Mouse (Mus musculus) ES-E14 (cell line): ENCODE data around the gene Bmx. TPM values are rescaled to one million over a fixed set of nuclear protein-coding genes. Genes with fewer than 3 reads are reported as not detected.

Source experiments
- DNase-seq: peaks from one replicate; pipeline ENCODE4 v3.0.0-alpha.2; 2013; ENCODE audit warnings: low read depth, low spot score
- H3K27ac ChIP-seq: 2 replicates; pipeline ENCODE4 v1.5.1; 2012; ENCODE audit warnings: low read depth, mild to moderate bottlenecking, low read length, moderate library complexity, mixed read lengths; ENCODE audit not compliant: poor library complexity, insufficient read depth, severe bottlenecking
- H3K36me3 ChIP-seq: 2 replicates; pipeline ENCODE4 v1.6.1; 2012; ENCODE audit warnings: mild to moderate bottlenecking, low read length, moderate library complexity, mixed read lengths; ENCODE audit not compliant: control insufficient read depth, poor library complexity, insufficient read depth, severe bottlenecking
- H3K4me1 ChIP-seq, 2 experiments: fragments of 150-350 bp in 1 of 2; sonication (generic) in 1 of 2; 2 replicates each; pipeline ENCODE4 v1.6.1; 2012; ENCODE audit warnings: low read length in 2 of 2, mild to moderate bottlenecking in 1 of 2, mixed read lengths in 1 of 2; ENCODE audit not compliant: control insufficient read depth in 2 of 2, insufficient read depth in 2 of 2, poor library complexity in 1 of 2
- H3K4me3 ChIP-seq, 2 experiments: fragments of 150-350 bp in 1 of 2; sonication (generic) in 1 of 2; 2 replicates each; pipeline ENCODE4 v1.5.1; 2012; ENCODE audit warnings: low read length in 2 of 2, low read depth in 1 of 2, mild to moderate bottlenecking in 1 of 2, mixed read lengths in 1 of 2; ENCODE audit not compliant: insufficient read depth in 1 of 2, poor library complexity in 1 of 2, severe bottlenecking in 1 of 2
- H3K9ac ChIP-seq: 2 replicates; pipeline ENCODE4 v1.6.1; 2012; ENCODE audit warnings: low read depth, mild to moderate bottlenecking, low read length, mixed read lengths; ENCODE audit not compliant: poor library complexity, insufficient read depth, severe bottlenecking
- H3K9me3 ChIP-seq: fragments of 150-350 bp; sonication (generic); 2 replicates; pipeline ENCODE4 v1.6.1; 2012; ENCODE audit warnings: low read depth, mild to moderate bottlenecking, low read length; ENCODE audit not compliant: control insufficient read depth, insufficient read depth
- CHD2 ChIP-seq: IDR thresholded peaks from 2 replicates; pipeline ENCODE4 v1.6.1; 2014; ENCODE audit warnings: mild to moderate bottlenecking, low read depth, low read length, inconsistent platforms
- HCFC1 ChIP-seq: IDR thresholded peaks from 2 replicates; pipeline ENCODE4 v1.6.1; 2012; ENCODE audit warnings: low read length, inconsistent platforms, borderline replicate concordance; ENCODE audit not compliant: insufficient read depth
- MAFK ChIP-seq: IDR thresholded peaks from 2 replicates; pipeline ENCODE4 v1.6.1; 2014; ENCODE audit warnings: mild to moderate bottlenecking, low read depth, low read length, inconsistent platforms; ENCODE audit not compliant: insufficient read depth
- ZC3H11A ChIP-seq: IDR thresholded peaks from 2 replicates; pipeline ENCODE4 v1.6.1; 2012; ENCODE audit warnings: low read depth, mild to moderate bottlenecking, inconsistent platforms, low read length, borderline replicate concordance
- ZNF384 ChIP-seq: IDR thresholded peaks from 2 replicates; pipeline ENCODE4 v1.6.1; 2012; ENCODE audit warnings: low read depth, low read length, inconsistent platforms
- in situ Hi-C, 2 experiments: fragments of 600-800 bp; cut with MboI; formaldehyde crosslinking; loops; one replicate each; pipeline ENCODE4 v1.15.1; 2025; ENCODE audit warnings: low sequenced_read_pairs in 2 of 2, inconsistent platforms in 1 of 2; ENCODE audit not compliant: unreplicated experiment in 2 of 2
- total RNA-seq: library from RNA; depleted of rRNA; stranded (reverse); fragments of 300-350 nt; gene quantifications from 2 replicates; pipeline ENCODE4 v1.2.3, GENCODE M21; 2012

Gene Bmx
- total RNA-seq, 1 experiment, result not detected

- no peak overlapping the region for H3K9ac ChIP-seq
- H3K36me3 ChIP-seq, result no peaks in the 10 kb centered on the region; the same call in 1 of the 2 replicates
- in situ Hi-C loops, result no loop called here
- TF ChIP-seq CHD2 (no peak), HCFC1 (no peak), ZNF384 (no peak), MAFK (no peak), ZC3H11A (no peak)
- no peak overlapping the region for H3K4me3 ChIP-seq
- no peak overlapping the region for H3K27ac ChIP-seq
- H3K9me3 ChIP-seq, result no peaks in the 10 kb centered on the region
- no peaks in the 10 kb centered on the region for H3K4me1 ChIP-seq
- DNase-seq, result no peak
Measured at GRCm38 (mm10) chrX:164280918-164281647, 23.1 kb upstream of the Bmx start.

DNA sequence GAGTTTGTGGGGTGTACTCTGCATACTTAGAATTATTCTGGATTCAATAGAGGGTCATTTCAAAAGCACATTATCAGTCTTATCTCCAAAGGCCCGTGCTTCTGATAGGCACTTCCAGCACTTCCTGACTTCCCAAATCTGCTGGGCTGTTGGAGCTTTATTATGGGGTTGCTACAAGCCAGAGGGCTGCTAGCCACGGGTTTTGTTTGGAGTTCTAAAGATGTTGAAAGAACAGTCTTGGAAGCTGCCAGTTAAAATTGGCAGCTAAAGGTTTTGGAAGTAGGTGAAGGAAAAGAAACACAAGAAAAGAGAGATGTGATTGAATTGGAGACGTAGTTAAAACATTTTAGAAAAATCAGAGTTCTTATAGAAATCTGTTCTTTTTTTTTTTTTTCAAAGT lies 17.5 kb upstream of the Bmx start:
- Histone ChIP-seq H3K36me3 (peaks cover 3% of the 10 kb centered on the region; the same call in 1 of the 2 replicates), H3K9me3 (no peaks in the 10 kb centered on the region), H3K4me1 (no peaks in the 10 kb centered on the region), H3K9ac (no peak overlapping the region), H3K27ac (no peak overlapping the region), H3K4me3 (no peak overlapping the region)
- in situ Hi-C loops, result no loop called here
- no peak for TF ChIP-seq HCFC1
- TF ChIP-seq ZC3H11A, result no peak
- no peak for TF ChIP-seq ZNF384
- TF ChIP-seq MAFK, result no peak
- no peak for TF ChIP-seq CHD2
- no peak for DNase-seq

GRCm38 (mm10) chrX:164270603-164271002 lies 12.6 kb upstream of the Bmx start:
- H3K9ac ChIP-seq, result no peak overlapping the region
- no peak for DNase-seq
- in situ Hi-C loops, result no loop called here
- no peaks in the 10 kb centered on the region for H3K9me3 ChIP-seq
- H3K27ac ChIP-seq, result no peak overlapping the region
- H3K36me3 ChIP-seq, result peaks cover 3% of the 10 kb centered on the region; the same call in 1 of the 2 replicates
- H3K4me3 ChIP-seq, result no peak overlapping the region
- no peaks in the 10 kb centered on the region for H3K4me1 ChIP-seq
- TF ChIP-seq ZNF384, result no peak
- TF ChIP-seq HCFC1, result no peak
- no peak for TF ChIP-seq MAFK
- no peak for TF ChIP-seq CHD2
- no peak for TF ChIP-seq ZC3H11A

DNA sequence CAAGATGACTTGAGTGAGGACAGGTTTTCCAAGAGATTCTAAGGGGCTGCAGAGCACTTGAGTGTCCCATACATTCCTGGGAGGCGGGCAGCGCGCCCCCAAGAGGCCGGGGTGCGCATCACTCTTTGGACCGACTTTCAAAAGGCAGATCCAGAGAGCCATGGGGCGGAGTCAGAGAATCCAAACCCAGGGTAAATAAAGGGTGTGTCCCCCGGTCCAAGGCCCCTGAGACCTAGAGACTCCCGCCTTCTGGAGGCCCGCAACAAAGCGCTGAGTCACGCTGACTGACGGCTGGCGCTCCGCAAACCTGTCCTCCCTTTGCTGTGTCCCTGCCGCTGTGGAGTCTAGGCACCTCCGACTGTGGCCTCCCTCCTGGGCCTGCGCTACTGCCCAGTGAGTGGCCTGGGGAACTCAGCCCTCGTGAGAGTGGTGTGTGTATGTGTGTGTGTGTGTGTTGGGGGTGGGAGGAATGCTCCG lies 11.3 kb upstream of the Bmx start, which contains the start of gene Pir:
TSS of gene Pir (plus strand) at position 87 of the 477 bp plus-strand sequence.
- peak; percentile 77 for DNase-seq
- TF ChIP-seq HCFC1, result no peak
- TF ChIP-seq CHD2, result no peak
- TF ChIP-seq ZC3H11A, result no peak
- no peak for TF ChIP-seq ZNF384
- TF ChIP-seq MAFK, result peak; percentile 95
- peak within 1 kb of the TSS; percentile 96 for H3K9ac ChIP-seq
- H3K4me3 ChIP-seq, result peak within 1 kb of the TSS; percentile 87 to 99
- H3K9me3 ChIP-seq, result no peaks in the 10 kb centered on the region
- H3K4me1 ChIP-seq, result no peaks in the 10 kb centered on the region
- in situ Hi-C loops, result no loop called here
- H3K27ac ChIP-seq, result peak within 1 kb of the TSS; percentile 90
- peaks cover 3% of the 10 kb centered on the region; the same call in 1 of the 2 replicates for H3K36me3 ChIP-seq
